Mouse (Mus musculus): Measurements from ENCODE around the gene Mvb12a. TPM values are rescaled to one million over a fixed set of nuclear protein-coding genes. Genes with fewer than 3 reads are reported as not detected.
A peak's percentile ranks its signal among the peaks of the same experiment; 100 is the strongest.

Gene Mvb12a
- polyA plus RNA-seq (2015; fragmentation: Nextera tagmentation; extraction: Ambion mirVana) = 51.7 and 62.3 TPM in 2 replicates

GRCm38 (mm10) chr8:71542632-71543343, at the start of gene Mvb12a:
Mvb12a (plus strand) TSS chr8:71542922.
- Histone ChIP-seq H3K4me3 (replicated peaks) (peak within 1 kb of the TSS; percentile 82), H3K36me3 (peaks cover 25% of the 10 kb centered on the region), H3K9me3 (no peaks in the 10 kb centered on the region), H3K4me2 (replicated peaks) (peak within 1 kb of the TSS; percentile 89), H3K4me1 (replicated peaks) (peaks cover 13% of the 10 kb centered on the region), H3K27me3 (peaks cover 15% of the 10 kb centered on the region), H3K9ac (replicated peaks) (peak within 1 kb of the TSS; percentile 85), H3K27ac (peak within 1 kb of the TSS; percentile 52; the same call in 1 of the 2 replicates)
- peak; percentile 96 for ATAC-seq
- WGBS = under 1% methylated on average over 55 of the region's 55 CpGs

DNA sequence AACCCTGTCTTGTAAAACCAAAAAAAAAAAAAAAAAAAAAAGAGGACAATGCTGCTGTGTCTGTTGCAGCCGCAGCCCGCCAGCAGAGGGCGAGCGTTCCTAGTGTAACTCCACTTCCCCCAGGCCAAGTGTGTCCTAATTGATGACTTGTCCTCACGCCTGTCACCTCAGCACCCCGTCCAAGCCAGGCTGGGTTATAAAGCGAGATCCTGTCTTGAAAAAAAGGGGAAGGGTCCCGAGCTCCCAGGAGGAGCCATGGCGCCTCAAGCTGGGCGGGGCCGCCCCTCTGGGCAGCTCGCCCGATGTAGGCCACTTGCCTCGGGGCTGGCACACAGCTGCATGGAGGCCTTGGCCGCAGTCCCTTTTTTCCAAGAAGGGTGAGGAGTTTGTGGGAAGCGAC, 47.7 kb upstream of the Mvb12a start:
- Histone ChIP-seq H3K27ac (no peak overlapping the region), H3K4me3 (replicated peaks) (no peak overlapping the region)

GRCm38 (mm10) chr8:71495811-71496210, 46.9 kb upstream of the Mvb12a start:
- Histone ChIP-seq H3K36me3 (peaks cover 33% of the 10 kb centered on the region), H3K27ac (no peak overlapping the region), H3K9me3 (no peaks in the 10 kb centered on the region), H3K9ac (replicated peaks) (no peak overlapping the region), H3K4me2 (replicated peaks) (no peak overlapping the region), H3K4me1 (replicated peaks) (peaks cover 12% of the 10 kb centered on the region), H3K27me3 (no peaks in the 10 kb centered on the region), H3K4me3 (replicated peaks) (no peak overlapping the region)
- 93% methylated on average over 5 of the region's 5 CpGs for WGBS
- ATAC-seq = no peak

More for the DNA sequence above, 47.7 kb upstream of the Mvb12a start:
- peak; percentile 71 for ATAC-seq
- Histone ChIP-seq H3K9me3 (no peaks in the 10 kb centered on the region), H3K27me3 (no peaks in the 10 kb centered on the region), H3K9ac (replicated peaks) (no peak overlapping the region), H3K36me3 (peaks cover 36% of the 10 kb centered on the region), H3K4me2 (replicated peaks) (no peak overlapping the region), H3K4me1 (replicated peaks) (peaks cover 15% of the 10 kb centered on the region)
- 34% methylated on average over 16 of the region's 16 CpGs for WGBS

DNA sequence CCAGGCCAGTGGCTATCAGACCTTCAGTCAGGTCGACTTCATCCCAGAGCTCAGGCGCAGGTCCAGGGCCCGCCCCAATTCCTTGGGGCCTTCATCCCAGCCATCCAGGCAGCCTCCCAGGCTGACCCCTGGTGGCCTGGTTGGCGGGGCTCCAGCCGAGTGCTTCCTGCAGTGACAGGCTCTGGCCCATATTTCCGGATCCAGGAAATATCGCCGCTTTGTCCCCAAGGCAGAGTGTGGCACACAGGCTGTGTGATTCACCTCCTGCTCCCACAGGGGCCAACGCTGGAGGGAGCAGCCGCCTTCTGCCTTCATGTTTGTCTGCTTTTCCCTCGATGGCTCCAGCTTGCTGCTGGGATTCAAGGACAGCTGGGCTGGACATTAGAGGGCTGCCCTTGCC, 46.2 kb upstream of the Mvb12a start:
- Histone ChIP-seq H3K4me1 (replicated peaks) (peaks cover 12% of the 10 kb centered on the region), H3K4me3 (replicated peaks) (no peak overlapping the region), H3K4me2 (replicated peaks) (no peak overlapping the region), H3K9me3 (no peaks in the 10 kb centered on the region), H3K27ac (no peak overlapping the region; the same call in 1 of the 2 replicates), H3K27me3 (no peaks in the 10 kb centered on the region), H3K36me3 (peaks cover 26% of the 10 kb centered on the region), H3K9ac (replicated peaks) (no peak overlapping the region)
- 54% methylated on average over 11 of the region's 11 CpGs for WGBS
- ATAC-seq = no peak

DNA sequence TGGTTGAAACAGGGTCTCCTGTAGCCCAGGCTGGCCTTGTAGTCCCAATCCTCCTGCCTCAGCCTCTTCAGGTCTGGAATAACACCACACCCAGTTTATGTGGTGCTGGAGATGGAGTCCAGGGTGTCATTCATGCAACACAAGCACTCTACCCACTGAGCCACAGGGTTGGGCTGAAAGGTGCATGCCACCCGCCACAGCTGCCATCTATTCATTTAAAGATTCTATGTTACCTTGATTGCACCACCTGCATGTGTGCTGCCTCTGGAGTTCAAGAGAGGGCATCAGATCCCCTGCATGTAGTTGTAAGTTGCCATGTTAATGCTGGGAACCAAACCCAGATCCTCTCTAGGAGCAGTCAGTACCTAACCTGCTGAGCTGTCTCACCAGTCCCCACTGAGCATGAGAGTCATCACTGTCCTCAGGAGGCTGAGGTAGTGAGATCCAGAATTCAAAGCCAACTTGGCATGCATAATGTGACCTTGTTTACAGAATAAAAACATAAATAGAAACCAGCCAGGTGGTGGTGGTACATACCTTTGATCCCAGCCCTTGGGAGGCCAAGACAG, 45.6 kb upstream of the Mvb12a start:
- H3K27ac ChIP-seq = no peak overlapping the region
- H3K27me3 ChIP-seq = no peaks in the 10 kb centered on the region
- WGBS = 96% methylated on average over 1 of the region's 1 CpGs
- no peak overlapping the region for H3K4me3 ChIP-seq (replicated peaks)
- peaks cover 19% of the 10 kb centered on the region for H3K36me3 ChIP-seq
- H3K9me3 ChIP-seq = no peaks in the 10 kb centered on the region
- H3K4me2 ChIP-seq (replicated peaks) = no peak overlapping the region
- peaks cover 12% of the 10 kb centered on the region for H3K4me1 ChIP-seq (replicated peaks)
- no peak for ATAC-seq
- no peak overlapping the region for H3K9ac ChIP-seq (replicated peaks)

DNA sequence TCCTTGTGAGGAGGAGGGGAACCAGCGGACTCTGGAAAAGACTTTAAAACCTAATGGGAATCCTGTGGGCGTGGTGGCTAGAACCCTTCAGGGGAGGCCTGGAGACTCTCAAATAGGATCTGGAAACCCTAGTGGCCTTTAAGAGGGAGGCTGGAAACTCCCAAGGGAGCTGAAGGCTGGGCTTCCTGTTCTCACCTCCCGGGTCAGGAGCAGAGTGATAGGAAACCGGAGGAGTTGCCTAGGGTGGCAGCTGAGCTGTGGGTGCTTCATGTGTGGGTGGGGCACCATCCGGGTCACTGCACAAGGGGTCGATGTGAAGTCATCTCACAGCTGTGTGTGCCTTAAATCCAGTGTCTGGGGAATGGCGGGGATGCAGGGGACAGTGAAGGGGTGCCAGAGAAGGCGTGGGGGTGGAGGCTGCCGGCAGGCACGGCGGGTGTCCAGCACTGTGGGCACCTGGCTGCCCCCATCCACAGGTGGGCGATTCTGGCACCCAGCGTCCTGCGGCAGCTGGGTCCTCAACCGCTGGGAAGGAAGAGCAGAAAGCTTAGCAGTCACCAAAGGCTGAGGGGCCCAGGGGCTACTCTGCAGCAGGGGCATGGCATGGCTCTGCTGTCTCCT, 44.7 kb upstream of the Mvb12a start:
- no peak for ATAC-seq
- H3K9me3 ChIP-seq = no peaks in the 10 kb centered on the region
- no peak overlapping the region for H3K4me3 ChIP-seq (replicated peaks)
- no peak overlapping the region for H3K4me2 ChIP-seq (replicated peaks)
- no peaks in the 10 kb centered on the region for H3K27me3 ChIP-seq
- H3K9ac ChIP-seq (replicated peaks) = 0 out of 2 replicates have a peak overlapping the region, but pooled peaks have one; percentile 1
- 28% methylated on average over 15 of the region's 15 CpGs for WGBS
- H3K27ac ChIP-seq = no peak overlapping the region
- peaks cover 12% of the 10 kb centered on the region for H3K4me1 ChIP-seq (replicated peaks)
- H3K36me3 ChIP-seq = peaks cover 11% of the 10 kb centered on the region

GRCm38 (mm10) chr8:71498816-71499690, 43.7 kb upstream of the Mvb12a start:
- Histone ChIP-seq H3K4me1 (replicated peaks) (peaks cover 12% of the 10 kb centered on the region), H3K4me2 (replicated peaks) (no peak overlapping the region), H3K36me3 (0 out of 2 replicates have a peak, but pooled peaks cover 3% of the 10 kb centered on the region), H3K27ac (no peak overlapping the region), H3K4me3 (replicated peaks) (no peak overlapping the region), H3K9ac (replicated peaks) (no peak overlapping the region), H3K27me3 (no peaks in the 10 kb centered on the region), H3K9me3 (no peaks in the 10 kb centered on the region)
- ATAC-seq = no peak
- WGBS = 46% methylated on average over 16 of the region's 16 CpGs

GRCm38 (mm10) chr8:71504349-71504748, 38.4 kb upstream of the Mvb12a start:
- H3K9me3 ChIP-seq = no peaks in the 10 kb centered on the region
- no peak overlapping the region for H3K9ac ChIP-seq (replicated peaks)
- ATAC-seq = no peak
- H3K27me3 ChIP-seq = peaks cover 42% of the 10 kb centered on the region
- H3K27ac ChIP-seq = no peak overlapping the region
- H3K36me3 ChIP-seq = no peaks in the 10 kb centered on the region
- no peak overlapping the region for H3K4me3 ChIP-seq (replicated peaks)
- H3K4me1 ChIP-seq (replicated peaks) = peaks cover 11% of the 10 kb centered on the region
- WGBS = 92% methylated on average over 4 of the region's 4 CpGs
- no peak overlapping the region for H3K4me2 ChIP-seq (replicated peaks)

DNA sequence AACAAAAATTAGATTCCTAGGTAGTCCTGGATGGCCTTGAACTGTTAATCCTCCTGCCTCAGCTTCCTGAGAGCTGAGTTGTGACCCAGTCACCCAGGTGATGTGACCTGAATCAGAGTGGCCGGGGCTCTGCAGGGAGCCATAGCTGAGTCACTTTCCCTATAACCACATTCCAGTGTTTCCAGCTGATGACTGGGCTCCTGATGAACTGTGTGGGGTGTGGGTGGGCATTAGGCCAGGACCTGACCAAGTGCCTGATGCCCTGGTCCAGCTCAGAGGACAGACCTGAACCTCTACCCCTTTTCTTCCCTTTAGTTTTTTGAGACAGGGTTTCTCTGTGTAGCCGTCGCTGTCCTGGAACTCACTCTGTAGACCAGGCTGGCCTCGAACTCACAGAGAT, 37.4 kb upstream of the Mvb12a start:
- WGBS = 89% methylated on average over 4 of the region's 4 CpGs
- Histone ChIP-seq H3K27ac (no peak overlapping the region), H3K4me2 (replicated peaks) (no peak overlapping the region), H3K36me3 (no peaks in the 10 kb centered on the region), H3K4me3 (replicated peaks) (no peak overlapping the region), H3K27me3 (peaks cover 52% of the 10 kb centered on the region), H3K9me3 (no peaks in the 10 kb centered on the region), H3K4me1 (replicated peaks) (peaks cover 11% of the 10 kb centered on the region), H3K9ac (replicated peaks) (no peak overlapping the region)
- no peak for ATAC-seq

GRCm38 (mm10) chr8:71505979-71506378, 36.7 kb upstream of the Mvb12a start:
- Histone ChIP-seq H3K27me3 (peaks cover 59% of the 10 kb centered on the region), H3K4me2 (replicated peaks) (no peak overlapping the region), H3K4me3 (replicated peaks) (no peak overlapping the region), H3K27ac (no peak overlapping the region), H3K9me3 (no peaks in the 10 kb centered on the region), H3K4me1 (replicated peaks) (peaks cover 11% of the 10 kb centered on the region), H3K36me3 (no peaks in the 10 kb centered on the region), H3K9ac (replicated peaks) (no peak overlapping the region)
- no peak for ATAC-seq
- 89% methylated on average over 4 of the region's 4 CpGs for WGBS

- WGBS = under 1% methylated on average over 61 of the region's 61 CpGs
- H3K27me3 ChIP-seq = peaks cover 63% of the 10 kb centered on the region
These were observed 35.1 kb upstream of the Mvb12a start for GRCm38 (mm10) chr8:71507589-71508104.

More at GRCm38 (mm10) chr8:71507589-71508104, 35.1 kb upstream of the Mvb12a start:
- H3K36me3 ChIP-seq = no peaks in the 10 kb centered on the region
- no peak overlapping the region for H3K27ac ChIP-seq
- H3K9me3 ChIP-seq = no peaks in the 10 kb centered on the region
- peak overlapping the region; percentile 63 for H3K4me2 ChIP-seq (replicated peaks)
- ATAC-seq = peak; percentile 84
- peak overlapping the region; percentile 59 for H3K9ac ChIP-seq (replicated peaks)
- peaks cover 11% of the 10 kb centered on the region for H3K4me1 ChIP-seq (replicated peaks)
- H3K4me3 ChIP-seq (replicated peaks) = peak overlapping the region; percentile 39

Measured in midbrain, embryonic 13.5 days (tissue).